Mouse (Mus musculus) lung, postnatal 36 days (tissue): ENCODE results near the gene Myog.
"Not testable (repeated sequence)": the region's sequence is repeated elsewhere in the genome, so short reads cannot be mapped to it uniquely, and the experiment has no call there.

ENCODE experiments used
- DNase-seq: peaks from one replicate; pipeline ENCODE4 v3.0.0; 2022; ENCODE audit warnings: mixed read lengths

The Myog gene

DNA sequence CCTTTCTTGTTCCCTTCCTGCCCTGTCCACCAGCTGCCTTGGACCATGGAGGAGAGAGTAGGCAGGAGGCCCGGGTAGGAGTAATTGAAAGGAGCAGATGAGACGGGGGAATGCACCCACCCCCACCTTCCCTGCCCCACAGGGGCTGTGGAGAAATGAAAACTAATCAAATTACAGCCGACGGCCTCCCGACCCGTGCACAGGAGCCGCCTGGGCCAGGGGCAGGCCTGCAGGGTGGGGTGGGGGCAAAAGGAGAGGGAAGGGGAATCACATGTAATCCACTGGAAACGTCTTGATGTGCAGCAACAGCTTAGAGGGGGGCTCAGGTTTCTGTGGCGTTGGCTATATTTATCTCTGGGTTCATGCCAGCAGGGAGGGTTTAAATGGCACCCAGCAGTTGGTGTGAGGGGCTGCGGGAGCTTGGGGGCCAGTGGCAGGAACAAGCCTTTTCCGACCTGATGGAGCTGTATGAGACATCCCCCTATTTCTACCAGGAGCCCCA, at the start of gene Myog:
Gene Myog, plus strand, starts transcription at position 392 of the 502 bp plus-strand sequence.
- no peak for DNase-seq

- DNase-seq, result no peak
These were observed 49.1 kb upstream of the Myog start for GRCm38 (mm10) chr1:134240701-134241100.

- DNase-seq, result no peak
These were observed 48.5 kb upstream of the Myog start for GRCm38 (mm10) chr1:134241298-134241697.

GRCm38 (mm10) chr1:134242286-134242685, 47.5 kb upstream of the Myog start:
- DNase-seq, result no peak

- peak; percentile 60 for DNase-seq
These were observed 46.3 kb upstream of the Myog start for GRCm38 (mm10) chr1:134243505-134243904.

DNA sequence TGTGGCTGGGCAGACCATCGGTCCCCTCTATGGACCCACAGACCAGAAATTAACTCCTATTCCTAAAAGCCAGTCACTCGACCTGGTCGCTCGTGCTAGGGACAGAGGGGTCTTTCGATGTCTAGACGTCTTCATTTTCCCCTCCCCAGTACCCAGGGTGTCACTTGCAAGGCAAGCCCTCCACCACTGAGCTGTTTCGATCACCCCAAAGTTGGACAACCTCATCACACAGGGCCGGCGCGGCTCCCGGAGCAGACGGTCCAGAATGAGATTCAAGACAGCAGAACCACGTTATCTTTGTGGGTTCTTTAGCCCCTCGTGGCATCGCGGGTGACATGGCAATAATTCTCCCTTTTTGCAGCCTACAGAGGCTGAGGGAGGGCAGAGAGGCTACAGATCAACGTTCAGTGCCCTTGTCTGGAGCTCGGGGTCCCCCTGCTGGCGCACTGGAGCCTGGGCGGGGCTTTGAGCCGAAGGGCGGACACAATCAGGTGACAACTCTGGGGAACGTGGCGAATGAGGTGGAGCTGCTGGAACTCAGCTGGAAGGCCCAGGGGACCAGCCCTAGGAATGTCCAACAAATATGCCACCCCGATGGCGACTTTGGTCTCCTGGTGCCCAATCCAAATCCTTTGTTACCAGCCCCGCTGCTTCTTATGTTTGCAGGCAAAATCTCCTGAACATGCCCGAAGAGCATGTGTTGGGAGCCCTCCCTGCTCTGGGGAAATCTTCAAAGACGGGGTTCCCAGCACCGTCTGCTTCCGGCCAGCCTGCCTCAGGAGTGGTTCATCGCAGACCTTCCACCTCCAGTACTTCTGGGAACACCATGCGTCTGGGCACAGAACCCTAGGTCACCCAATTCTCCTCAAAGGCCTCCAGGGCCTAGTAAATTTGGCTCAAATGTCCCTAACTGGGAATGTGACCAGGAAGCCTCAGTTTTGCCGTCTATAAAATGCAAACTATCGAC, 45.6 kb upstream of the Myog start:
- DNase-seq, result peak; percentile 96

GRCm38 (mm10) chr1:134245004-134245717, 44.6 kb upstream of the Myog start:
- DNase-seq, result no peak

- DNase-seq, result peak; percentile 45
These were observed 43.2 kb upstream of the Myog start for GRCm38 (mm10) chr1:134246590-134246989.

DNA sequence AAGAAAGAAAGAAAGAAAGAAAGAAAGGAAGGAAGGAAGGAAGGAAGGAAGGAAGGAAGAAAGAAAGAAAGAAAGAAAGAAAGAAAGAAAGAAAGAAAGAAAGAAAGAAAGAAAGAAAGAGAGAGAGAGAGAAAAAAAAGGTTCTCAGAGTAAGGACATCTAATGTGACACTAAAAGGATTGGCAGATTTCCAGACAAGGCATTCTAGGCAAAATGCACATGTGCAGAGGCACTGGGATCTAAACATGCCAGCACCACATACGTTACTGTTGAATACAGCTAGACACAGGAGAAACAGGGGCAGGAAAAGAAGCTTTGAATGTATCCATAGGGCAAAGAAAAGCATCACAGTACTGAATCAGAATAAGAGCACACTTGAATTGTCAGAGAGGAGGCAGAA, 40.1 kb upstream of the Myog start:
- not testable (repeated sequence) for DNase-seq

DNA sequence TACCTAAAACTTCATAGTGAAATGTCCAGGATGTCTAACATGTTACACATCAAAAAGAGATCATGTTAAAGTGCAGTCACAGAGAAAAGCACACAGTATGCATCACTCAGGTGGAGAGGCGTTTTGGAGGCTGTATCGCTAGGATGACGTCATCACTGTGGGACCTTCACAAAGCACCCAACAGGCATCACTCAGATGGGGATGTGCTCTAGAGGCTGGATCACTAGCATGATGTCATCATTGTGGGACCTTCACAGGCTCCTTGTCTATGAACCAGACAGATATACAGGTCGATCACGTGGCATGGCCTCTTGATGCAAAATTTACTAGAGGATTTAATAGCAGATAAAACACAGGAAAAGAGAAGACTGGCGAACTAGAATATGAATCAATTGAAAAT, 25.4 kb upstream of the Myog start:
- DNase-seq, result no peak

GRCm38 (mm10) chr1:134265797-134266196, 24.0 kb upstream of the Myog start:
- no peak for DNase-seq

DNA sequence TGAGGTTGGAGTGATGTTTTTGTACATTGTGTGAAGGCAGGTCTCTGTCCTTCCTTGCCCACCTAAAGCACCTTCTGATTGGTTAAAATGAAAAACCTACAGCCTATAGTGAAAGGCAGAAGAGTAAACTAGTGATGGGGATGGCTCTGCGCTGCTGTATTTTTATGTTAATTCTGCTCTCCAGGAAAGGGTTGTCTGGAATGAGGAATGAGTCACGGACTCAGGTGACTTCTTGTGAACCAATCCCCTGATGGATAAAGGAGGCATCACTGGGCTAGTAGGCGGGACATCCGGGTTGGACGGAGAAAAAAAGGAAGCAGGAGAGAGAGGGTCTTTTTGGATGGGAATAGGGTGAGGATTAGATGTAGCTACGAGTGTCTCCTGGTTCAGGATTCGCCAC, 19.8 kb upstream of the Myog start:
- no peak for DNase-seq

- no peak for DNase-seq
These were observed 17.0 kb upstream of the Myog start for GRCm38 (mm10) chr1:134272754-134273250.

DNA sequence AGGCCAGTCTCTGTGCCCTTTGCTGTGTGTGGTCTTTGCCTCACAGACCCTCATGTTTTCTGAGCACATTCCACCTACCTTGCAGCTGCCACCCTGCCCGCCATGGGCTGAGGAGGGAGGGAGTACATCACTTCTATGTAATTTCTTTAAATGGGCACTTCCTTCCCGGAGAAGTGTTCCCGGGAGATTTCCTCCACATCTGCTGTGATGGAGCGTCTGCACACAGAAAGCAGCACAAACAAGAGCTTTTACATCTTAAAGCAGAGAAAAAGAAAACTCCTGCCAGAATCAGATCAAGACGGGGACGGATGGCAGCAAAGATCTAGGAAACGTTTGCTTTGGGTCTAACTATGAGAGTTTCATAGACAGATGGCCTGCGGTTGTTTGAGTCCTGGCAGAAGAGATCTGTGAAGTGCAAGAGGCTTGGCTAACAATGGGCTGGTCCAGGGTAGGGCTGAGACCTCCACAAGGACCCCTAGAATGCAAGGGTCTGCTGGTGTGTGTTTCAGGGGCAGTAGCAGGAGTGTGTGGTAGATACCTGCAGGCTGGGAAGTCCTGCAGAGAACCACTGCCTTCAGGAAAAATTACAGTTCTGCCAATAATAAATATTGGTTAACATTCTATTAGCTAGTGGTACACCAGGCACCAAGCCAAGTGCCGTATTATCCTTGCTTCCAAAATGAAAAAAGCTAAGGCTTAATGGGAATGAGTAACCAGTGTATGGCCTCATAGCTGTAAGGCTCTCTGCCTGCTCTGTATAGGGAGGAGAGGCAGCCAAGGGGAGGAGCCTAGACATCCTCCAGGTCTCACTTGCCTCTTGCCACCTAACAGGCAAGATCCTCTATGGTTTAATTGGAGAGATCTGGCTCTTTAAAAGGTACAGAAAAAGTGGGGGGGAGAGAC, 16.0 kb upstream of the Myog start:
- DNase-seq, result no peak

DNA sequence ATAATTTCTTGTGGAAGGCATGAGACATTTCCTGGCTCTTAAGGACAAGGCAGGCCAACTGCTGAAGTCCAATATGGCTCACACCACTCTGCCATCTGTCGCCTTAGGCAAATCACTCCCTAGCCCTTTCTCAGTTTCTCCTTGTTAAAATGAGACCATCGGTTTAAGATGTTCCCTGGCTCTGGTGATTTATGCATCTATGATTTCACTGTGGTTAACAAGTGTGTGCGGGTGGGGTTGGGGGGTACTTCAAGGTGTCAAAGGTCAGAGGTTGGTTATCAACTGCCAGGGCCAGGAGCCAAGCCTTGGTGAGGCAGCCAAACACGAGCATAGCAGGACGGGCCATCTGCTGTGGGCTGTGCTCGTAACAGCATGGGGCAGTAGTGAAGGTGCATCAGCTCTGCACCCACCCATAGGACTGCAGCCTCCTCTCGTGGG, 15.3 kb upstream of the Myog start:
- no peak for DNase-seq

DNA sequence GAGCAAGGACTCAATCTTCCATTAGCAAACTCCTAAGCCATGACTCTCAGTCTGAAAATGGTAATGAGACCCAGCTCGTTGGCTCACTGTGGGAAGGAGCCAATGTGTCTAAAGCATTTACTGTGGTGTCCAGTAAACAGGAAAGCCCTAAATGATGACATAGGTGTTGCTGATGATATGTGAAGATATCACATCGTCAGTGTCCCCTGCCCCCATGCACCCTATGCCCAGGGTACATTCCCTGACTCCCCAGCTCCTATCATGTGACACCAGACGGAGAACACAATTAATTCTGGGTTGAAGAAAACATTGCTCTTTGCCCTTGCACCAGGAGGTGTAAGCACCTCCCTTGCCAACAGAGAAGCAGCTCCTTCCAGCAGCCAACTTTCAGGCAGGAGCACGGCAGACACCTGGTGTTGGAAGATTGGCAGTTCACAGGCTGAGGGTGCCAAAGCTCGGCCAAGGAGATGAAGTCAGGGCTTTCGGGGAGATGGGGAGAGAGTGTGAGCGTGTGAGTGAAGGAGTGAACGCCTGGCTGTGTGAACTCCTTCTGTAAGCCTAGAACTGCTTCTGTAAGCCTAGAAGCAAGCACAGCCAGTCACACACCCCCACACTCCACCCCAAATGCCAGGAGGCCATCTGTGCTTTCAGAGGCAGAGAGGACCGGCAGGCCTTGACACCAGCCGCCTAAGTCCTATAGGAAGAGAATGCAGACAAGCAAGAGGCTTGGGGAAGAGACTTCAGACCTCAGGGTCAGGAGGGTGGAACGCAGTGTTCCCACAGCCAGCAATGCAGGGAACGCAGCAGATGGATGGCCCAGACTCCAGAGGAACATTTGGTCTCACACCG, 13.9 kb upstream of the Myog start:
- peak; percentile 30 for DNase-seq

DNA sequence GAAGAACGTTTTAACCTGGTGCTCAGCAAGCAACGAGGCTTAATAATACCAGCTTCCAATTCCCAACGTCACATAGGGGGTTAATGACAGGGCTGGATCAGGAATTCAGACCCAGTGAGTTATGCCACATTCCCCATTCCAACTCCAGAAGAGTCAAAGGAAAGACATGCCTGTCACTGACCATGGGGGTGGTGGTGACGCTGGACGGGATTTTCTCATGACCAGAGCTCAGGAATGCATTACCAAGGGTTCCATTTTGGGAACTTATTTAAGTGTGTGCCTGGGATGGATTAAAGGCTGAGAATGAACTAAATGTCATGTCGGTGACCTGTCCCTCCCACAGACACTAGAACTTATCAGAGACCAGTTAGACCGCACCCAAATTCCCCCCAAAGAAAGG, 13.0 kb upstream of the Myog start:
- peak; percentile 44 for DNase-seq

- no peak for DNase-seq
These were observed 9.6 kb upstream of the Myog start for GRCm38 (mm10) chr1:134280174-134280573.

DNA sequence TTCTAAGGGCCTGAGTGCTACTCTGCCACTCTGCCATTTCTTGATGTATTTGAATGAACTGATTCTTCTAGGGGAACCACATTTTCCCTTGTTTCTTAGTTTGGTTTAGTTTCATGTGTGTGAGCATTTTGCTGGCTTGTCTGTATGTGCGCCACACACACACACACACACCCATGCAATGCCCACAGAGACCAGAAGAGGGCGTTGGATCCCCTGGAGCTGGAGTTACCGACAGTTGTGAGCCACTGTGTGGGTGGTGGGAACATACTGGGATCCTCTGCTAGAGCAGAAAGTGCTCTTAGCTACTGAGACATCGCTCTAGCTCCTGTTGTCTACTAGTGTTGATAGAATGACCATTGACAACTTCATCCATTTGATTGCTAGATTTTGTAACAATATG, 8.2 kb upstream of the Myog start:
- DNase-seq, result no peak

DNA sequence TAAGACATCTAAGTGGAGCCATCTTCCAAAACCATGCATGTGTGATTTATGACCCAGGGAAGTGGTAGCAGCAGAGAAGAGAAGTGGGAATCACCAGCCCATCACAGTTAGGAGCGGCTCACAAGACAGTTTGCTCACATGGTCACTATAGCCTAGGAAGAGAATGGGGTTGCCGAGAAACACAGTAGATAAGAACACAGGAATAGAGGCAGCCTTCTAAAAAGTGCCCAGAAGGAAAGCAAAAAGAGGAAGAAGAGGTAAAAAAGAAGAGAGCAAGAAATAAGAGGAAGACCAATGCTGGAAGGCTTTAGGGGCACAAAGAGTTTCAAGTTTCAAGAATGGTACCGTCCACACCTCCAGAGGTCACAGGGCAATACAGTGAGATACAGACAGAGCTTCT, 7.4 kb upstream of the Myog start:
- DNase-seq, result no peak

DNA sequence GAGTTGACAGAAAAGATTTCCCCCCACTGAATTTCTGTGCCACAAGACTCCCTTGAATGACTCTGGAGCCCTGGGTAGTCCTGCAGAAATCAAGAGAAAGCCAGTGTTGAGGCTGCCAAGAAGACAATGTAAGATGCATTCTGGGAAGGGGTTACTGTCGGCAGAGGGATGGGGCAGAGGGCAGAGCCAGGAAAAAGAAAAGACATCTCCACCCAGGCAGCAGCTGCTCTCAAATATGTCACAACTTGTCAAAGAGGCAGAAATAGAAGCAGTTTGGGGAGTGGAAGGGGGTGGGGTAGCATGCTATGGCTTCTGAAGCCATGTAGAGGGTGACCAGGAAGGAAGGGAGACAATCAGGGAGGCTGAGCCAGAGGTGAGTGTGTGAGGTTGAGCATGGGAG, 6.7 kb upstream of the Myog start:
- DNase-seq, result peak; percentile 42
